Mouse (Mus musculus): Measurements from ENCODE around the gene Evi5l. TPM values are rescaled to one million over a fixed set of nuclear protein-coding genes. Genes with fewer than 3 reads are reported as not detected.

The Evi5l gene
- total RNA-seq, 2 experiments from 2014 or later: 98.1 to 102 TPM

GRCm38 (mm10) chr8:4201321-4201720 is 35.0 kb downstream of the Evi5l start:
- DNase-seq (ENCODE audit: low spot score in 2 of 2): no peak

GRCm38 (mm10) chr8:4205246-4206123 is 39.1 kb downstream of the Evi5l start:
- no peak for DNase-seq (ENCODE audit: low spot score in 2 of 2)

- DNase-seq (ENCODE audit: low spot score in 2 of 2): peak in 1 of 2 experiments; percentile 44
Measured at GRCm38 (mm10) chr8:4206182-4207015, 40.0 kb downstream of the Evi5l start.

- DNase-seq (ENCODE audit: low spot score in 2 of 2): no peak
Measured at GRCm38 (mm10) chr8:4207016-4207350, 40.6 kb downstream of the Evi5l start.

GRCm38 (mm10) chr8:4211097-4211496 is 44.7 kb downstream of the Evi5l start:
- DNase-seq (ENCODE audit: low spot score in 2 of 2): no peak

- no peak for DNase-seq (ENCODE audit: low spot score in 2 of 2)
Measured at GRCm38 (mm10) chr8:4212809-4213209, 46.4 kb downstream of the Evi5l start.

GRCm38 (mm10) chr8:4213210-4214005 is 47.0 kb downstream of the Evi5l start:
- DNase-seq (ENCODE audit: low spot score in 2 of 2): no peak

- DNase-seq (ENCODE audit: low spot score in 2 of 2): peak in 1 of 2 experiments; percentile 25
Measured at GRCm38 (mm10) chr8:4214006-4214980, 47.9 kb downstream of the Evi5l start.

GRCm38 (mm10) chr8:4216296-4216695 is 49.9 kb downstream of the Evi5l start:
- DNase-seq (ENCODE audit: low spot score in 2 of 2): peak in 1 of 2 experiments; percentile 22

- peak in 1 of 2 experiments; percentile 63 for DNase-seq (ENCODE audit: low spot score in 2 of 2)
Measured at GRCm38 (mm10) chr8:4216791-4217621, 50.6 kb downstream of the Evi5l start, which contains the start of gene Prr36. Gene Prr36, minus strand, starts transcription at chr8:4217459.

GRCm38 (mm10) chr8:4219617-4220016 is 53.2 kb downstream of the Evi5l start:
- peak in 1 of 2 experiments; percentile 39 for DNase-seq (ENCODE audit: low spot score in 2 of 2)

- DNase-seq (ENCODE audit: low spot score in 2 of 2): no peak
Measured at GRCm38 (mm10) chr8:4222059-4222458, 55.7 kb downstream of the Evi5l start.

GRCm38 (mm10) chr8:4226323-4226722 is 60.0 kb downstream of the Evi5l start:
- no peak for DNase-seq (ENCODE audit: low spot score in 2 of 2)

GRCm38 (mm10) chr8:4226739-4227347 is 60.5 kb downstream of the Evi5l start, which contains the start of gene Lrrc8e:
Gene Lrrc8e, plus strand, starts transcription at chr8:4226827.
- DNase-seq (ENCODE audit: low spot score in 2 of 2): no peak

- DNase-seq (ENCODE audit: low spot score in 2 of 2): no peak
Measured at GRCm38 (mm10) chr8:4227919-4228318, 61.6 kb downstream of the Evi5l start.

GRCm38 (mm10) chr8:4229784-4230183 is 63.4 kb downstream of the Evi5l start:
- no peak for DNase-seq (ENCODE audit: low spot score in 2 of 2)

GRCm38 (mm10) chr8:4230612-4231351 is 64.4 kb downstream of the Evi5l start:
- no peak for DNase-seq (ENCODE audit: low spot score in 2 of 2)

All from left cerebral cortex, adult 18-20 months (tissue).